7 mouse cellular contexts compared by ENCODE assay signal in the genomic region with DNA sequence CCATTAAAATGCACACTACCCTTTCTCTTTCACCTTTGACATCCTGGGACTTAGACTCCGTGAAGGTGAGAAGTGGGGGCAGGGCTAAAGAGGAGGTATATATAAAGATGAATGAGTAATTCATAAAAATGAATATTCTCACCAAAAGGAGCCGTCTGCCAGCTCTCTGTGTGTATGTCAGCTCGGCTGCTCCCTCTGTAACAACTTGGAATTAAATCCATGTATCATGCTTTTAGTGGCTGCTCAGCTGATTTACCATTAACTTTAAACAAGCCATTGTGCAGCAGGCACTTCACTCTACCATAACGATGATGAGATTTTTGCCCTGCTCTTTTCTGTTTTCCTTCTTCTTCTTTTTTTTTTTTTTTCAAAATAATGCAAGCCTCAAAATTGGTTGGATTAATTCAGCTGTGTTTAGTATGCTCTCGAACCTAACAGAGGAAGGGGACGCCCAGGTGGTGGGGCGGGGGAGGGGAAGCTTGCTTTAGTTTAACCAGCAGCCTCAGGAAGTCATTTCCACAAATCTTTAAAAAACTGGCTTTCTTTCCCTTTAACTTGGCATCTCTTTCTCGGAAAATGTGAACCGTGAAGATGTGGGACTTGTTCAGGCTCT.
DNase-seq lines count a peak whose midpoint lies in the region; ATAC-seq and TF ChIP-seq lines count a peak whose summit lies in the region.

No protein-coding gene starts in this region.

- H3K4me2 ChIP-seq in lung, embryonic 16.5 days (ENCODE audit: low read depth, low read length): peak overlapping the region; percentile 55
- H3K4me2 ChIP-seq in forebrain, embryonic 15.5 days (replicated peaks): peak overlapping the region; percentile 64
- peak overlapping the region; percentile 67 for H3K4me2 ChIP-seq in limb, embryonic 12.5 days
- H3K4me2 ChIP-seq in stomach, embryonic 16.5 days (ENCODE audit: low read depth, low read length): peak overlapping the region; percentile 47

- TF ChIP-seq POLR2A in lung, adult 2 months (IDR thresholded peaks at IDR 0.05; ENCODE audit: borderline replicate concordance, extremely low read depth, low read depth, low read length): no peak

- H3K4me1 ChIP-seq in lung, embryonic 16.5 days (replicated peaks; ENCODE audit: control insufficient read depth, insufficient read depth, low read length): peaks cover 4% of the 10 kb centered on the region
- peaks cover 6% of the 10 kb centered on the region; the same call in 1 of the 2 replicates for H3K4me1 ChIP-seq in lung, adult 2 months (ENCODE audit: control insufficient read depth, insufficient read depth, low read length)
- peaks cover 23% of the 10 kb centered on the region for H3K4me1 ChIP-seq in forebrain, embryonic 15.5 days
- H3K4me1 ChIP-seq in limb, embryonic 12.5 days (replicated peaks): peaks cover 43% of the 10 kb centered on the region
- H3K4me1 ChIP-seq in stomach, embryonic 16.5 days (ENCODE audit: control insufficient read depth, insufficient read depth, low read length): peaks cover 8% of the 10 kb centered on the region

- no peaks in the 10 kb centered on the region for H3K36me3 ChIP-seq in lung, embryonic 16.5 days (ENCODE audit: control insufficient read depth, insufficient read depth, low read length)
- H3K36me3 ChIP-seq in forebrain, embryonic 15.5 days: no peaks in the 10 kb centered on the region
- H3K36me3 ChIP-seq in limb, embryonic 12.5 days: no peaks in the 10 kb centered on the region
- H3K36me3 ChIP-seq in stomach, embryonic 16.5 days (ENCODE audit: control insufficient read depth, insufficient read depth, low read length): no peaks in the 10 kb centered on the region

- 14% methylated on average over 9 of the region's 9 CpGs for WGBS in lung, embryonic 16.5 days
- WGBS in lung, adult 2 months: 22% methylated on average over 9 of the region's 9 CpGs
- 7% methylated on average over 9 of the region's 9 CpGs for WGBS in forebrain, embryonic 15.5 days
- WGBS in limb, embryonic 12.5 days: 14% methylated on average over 9 of the region's 9 CpGs
- WGBS in stomach, embryonic 16.5 days: 13% methylated on average over 9 of the region's 9 CpGs

- no peak overlapping the region for H3K27ac ChIP-seq in lung, embryonic 16.5 days (ENCODE audit: low read length)
- H3K27ac ChIP-seq in forebrain, embryonic 15.5 days (replicated peaks): peak overlapping the region; percentile 77
- H3K27ac ChIP-seq in limb, embryonic 12.5 days: no peak overlapping the region
- H3K27ac ChIP-seq in stomach, embryonic 16.5 days (ENCODE audit: low read length): no peak overlapping the region

- H3K27me3 ChIP-seq in lung, embryonic 16.5 days (ENCODE audit: control insufficient read depth, insufficient read depth, low read depth, low read length): no peaks in the 10 kb centered on the region; the same call in 1 of the 2 replicates
- no peaks in the 10 kb centered on the region for H3K27me3 ChIP-seq in forebrain, embryonic 15.5 days
- peaks cover 19% of the 10 kb centered on the region; the same call in 1 of the 2 replicates for H3K27me3 ChIP-seq in limb, embryonic 12.5 days
- H3K27me3 ChIP-seq in stomach, embryonic 16.5 days (ENCODE audit: control insufficient read depth, insufficient read depth, low read length): no peaks in the 10 kb centered on the region

- H3K4me3 ChIP-seq in lung, embryonic 16.5 days (ENCODE audit: low read length): peak overlapping the region; percentile 22
- no peak overlapping the region for H3K4me3 ChIP-seq in lung, adult 2 months (replicated peaks; ENCODE audit: extremely low read depth, low read depth, low read length)
- peak overlapping the region; percentile 31 for H3K4me3 ChIP-seq in forebrain, embryonic 15.5 days
- peak overlapping the region; percentile 31 for H3K4me3 ChIP-seq in limb, embryonic 12.5 days (replicated peaks)
- H3K4me3 ChIP-seq in stomach, embryonic 16.5 days (replicated peaks; ENCODE audit: low read length): peak overlapping the region; percentile 11; the same call in 1 of the 2 replicates

- DNase-seq in lung, adult 2 months: no peak
- DNase-seq in urinary bladder, adult 18-20 months (ENCODE audit: low spot score in 2 of 2): no peak
- no peak for DNase-seq in Muller cell, postnatal 12 days (ENCODE audit: inconsistent ontology term)

- ATAC-seq in lung, embryonic 16.5 days (ENCODE audit: low read depth): no peak
- ATAC-seq in forebrain, embryonic 15.5 days (replicated peaks): peak; percentile 62
- ATAC-seq in limb, embryonic 12.5 days (ENCODE audit: insufficient number of reproducible peaks, insufficient read depth, low FRiP score, low TSS enrichment, low read depth): no peak
- no peak for ATAC-seq in stomach, embryonic 16.5 days (ENCODE audit: insufficient read depth, low FRiP score)

- H3K9ac ChIP-seq in lung, embryonic 16.5 days (ENCODE audit: low read length): no peak overlapping the region; the same call in 1 of the 2 replicates
- peak overlapping the region; percentile 38 for H3K9ac ChIP-seq in forebrain, embryonic 15.5 days (replicated peaks)
- H3K9ac ChIP-seq in limb, embryonic 12.5 days (replicated peaks): peak overlapping the region; percentile 47; the same call in 1 of the 2 replicates
- H3K9ac ChIP-seq in stomach, embryonic 16.5 days (ENCODE audit: low read length): peak overlapping the region; percentile 8

- no peak for TF ChIP-seq CTCF in lung, adult 2 months (IDR thresholded peaks at IDR 0.05; ENCODE audit: insufficient read depth, low read length)

- H3K9me3 ChIP-seq in lung, embryonic 16.5 days (ENCODE audit: control insufficient read depth, low read length): no peaks in the 10 kb centered on the region
- H3K9me3 ChIP-seq in forebrain, embryonic 15.5 days: no peaks in the 10 kb centered on the region
- no peaks in the 10 kb centered on the region for H3K9me3 ChIP-seq in limb, embryonic 12.5 days
- H3K9me3 ChIP-seq in stomach, embryonic 16.5 days (replicated peaks; ENCODE audit: control insufficient read depth, low read length): no peaks in the 10 kb centered on the region
